Mouse (Mus musculus): Measurements from ENCODE around the gene Ift80.

GRCm38 (mm10) chr3:68874079-68874478 lies 130.3 kb downstream of the Ift80 start:
- TF ChIP-seq POLR2A (IDR thresholded peaks at IDR 0.05; ENCODE audit: borderline replicate concordance, extremely low read depth, low read depth, low read length) (no peak), CTCF (IDR thresholded peaks at IDR 0.05; ENCODE audit: insufficient read depth, low read length) (no peak)
